Mouse (Mus musculus): Measurements from ENCODE around the gene Ccna1.

Gene Ccna1

GRCm38 (mm10) chr3:55055038-55055746, at the start of gene Ccna1:
TSS of gene Ccna1 (minus strand) at chr3:55055501.
- DNase-seq (ENCODE audit: low read depth), result no peak

GRCm38 (mm10) chr3:55101092-55101491, 45.8 kb upstream of the Ccna1 start:
- no peak for DNase-seq (ENCODE audit: low read depth)

- no peak for DNase-seq (ENCODE audit: low read depth)
Observed at GRCm38 (mm10) chr3:55098990-55099389, 43.7 kb upstream of the Ccna1 start.

GRCm38 (mm10) chr3:55098014-55098413, 42.7 kb upstream of the Ccna1 start:
- DNase-seq (ENCODE audit: low read depth), result no peak

GRCm38 (mm10) chr3:55097186-55097585, 41.9 kb upstream of the Ccna1 start:
- DNase-seq (ENCODE audit: low read depth), result no peak

GRCm38 (mm10) chr3:55096655-55097005, 41.3 kb upstream of the Ccna1 start:
- no peak for DNase-seq (ENCODE audit: low read depth)

- DNase-seq (ENCODE audit: low read depth), result peak; percentile 77
Observed at GRCm38 (mm10) chr3:55095968-55096654, 40.8 kb upstream of the Ccna1 start.

- DNase-seq (ENCODE audit: low read depth), result peak; percentile 33
Observed at GRCm38 (mm10) chr3:55093161-55093560, 37.9 kb upstream of the Ccna1 start.

- DNase-seq (ENCODE audit: low read depth), result no peak
Observed at GRCm38 (mm10) chr3:55089291-55089690, 34.0 kb upstream of the Ccna1 start.

GRCm38 (mm10) chr3:55088843-55089242, 33.5 kb upstream of the Ccna1 start:
- DNase-seq (ENCODE audit: low read depth), result no peak

- DNase-seq (ENCODE audit: low read depth), result peak; percentile 35
Observed at GRCm38 (mm10) chr3:55088359-55088758, 33.1 kb upstream of the Ccna1 start.

GRCm38 (mm10) chr3:55087360-55087759, 32.1 kb upstream of the Ccna1 start:
- DNase-seq (ENCODE audit: low read depth), result no peak

GRCm38 (mm10) chr3:55086948-55087347, 31.6 kb upstream of the Ccna1 start:
- DNase-seq (ENCODE audit: low read depth), result no peak

- no peak for DNase-seq (ENCODE audit: low read depth)
Observed at GRCm38 (mm10) chr3:55085716-55086115, 30.4 kb upstream of the Ccna1 start.

- DNase-seq (ENCODE audit: low read depth), result no peak
Observed at GRCm38 (mm10) chr3:55084781-55085180, 29.5 kb upstream of the Ccna1 start.

GRCm38 (mm10) chr3:55080055-55080454, 24.8 kb upstream of the Ccna1 start:
- DNase-seq (ENCODE audit: low read depth), result peak; percentile 56

- DNase-seq (ENCODE audit: low read depth), result no peak
Observed at GRCm38 (mm10) chr3:55079619-55080018, 24.3 kb upstream of the Ccna1 start.

- no peak for DNase-seq (ENCODE audit: low read depth)
Observed at GRCm38 (mm10) chr3:55078233-55078632, 22.9 kb upstream of the Ccna1 start.

- no peak for DNase-seq (ENCODE audit: low read depth)
Observed at GRCm38 (mm10) chr3:55075294-55075648, 20.0 kb upstream of the Ccna1 start.

- DNase-seq (ENCODE audit: low read depth), result no peak
Observed at GRCm38 (mm10) chr3:55074576-55075293, 19.4 kb upstream of the Ccna1 start.

- no peak for DNase-seq (ENCODE audit: low read depth)
Observed at GRCm38 (mm10) chr3:55067791-55068434, 12.6 kb upstream of the Ccna1 start.

- DNase-seq (ENCODE audit: low read depth), result no peak
Observed at GRCm38 (mm10) chr3:55066666-55067023, 11.3 kb upstream of the Ccna1 start.
